Mouse (Mus musculus): ENCODE data around the gene Mtcl1.

- no peak for TF ChIP-seq CTCF (IDR thresholded peaks at IDR 0.05; ENCODE audit: low read depth)
- no peak for TF ChIP-seq EP300 (IDR thresholded peaks at IDR 0.05; ENCODE audit: low read depth)
These were observed 13.6 kb downstream of the Mtcl1 start for GRCm38 (mm10) chr17:66435982-66436381.

All from liver, embryonic 14.5 days (tissue).